Mouse (Mus musculus): ENCODE measurements around the gene Inip.
"Not testable (repeated sequence)": the region's sequence is repeated elsewhere in the genome, so short reads cannot be mapped to it uniquely, and the experiment has no call there.

The Inip gene

DNA sequence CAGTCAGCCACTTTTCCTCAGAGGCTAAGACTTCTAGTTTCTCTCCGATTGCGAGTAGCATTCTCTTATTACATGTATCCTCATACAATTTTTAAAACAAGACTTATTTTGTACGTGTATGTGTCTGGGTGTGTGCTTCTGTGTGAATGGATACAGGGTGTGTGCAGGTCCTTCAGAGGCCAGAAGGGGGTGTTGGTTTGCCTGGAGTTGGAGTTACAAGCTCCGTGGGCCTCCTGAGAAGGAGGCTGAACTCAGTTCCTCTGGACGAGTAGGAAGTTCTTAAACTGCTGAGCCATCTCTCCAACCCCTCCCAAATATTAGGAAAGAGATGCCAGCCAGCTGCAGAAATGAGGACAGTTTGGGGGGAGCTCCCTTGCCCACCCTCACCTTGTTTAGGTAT lies 7.0 kb upstream of the Inip start:
- DNase-seq (ENCODE audit: low spot score), result no peak

DNA sequence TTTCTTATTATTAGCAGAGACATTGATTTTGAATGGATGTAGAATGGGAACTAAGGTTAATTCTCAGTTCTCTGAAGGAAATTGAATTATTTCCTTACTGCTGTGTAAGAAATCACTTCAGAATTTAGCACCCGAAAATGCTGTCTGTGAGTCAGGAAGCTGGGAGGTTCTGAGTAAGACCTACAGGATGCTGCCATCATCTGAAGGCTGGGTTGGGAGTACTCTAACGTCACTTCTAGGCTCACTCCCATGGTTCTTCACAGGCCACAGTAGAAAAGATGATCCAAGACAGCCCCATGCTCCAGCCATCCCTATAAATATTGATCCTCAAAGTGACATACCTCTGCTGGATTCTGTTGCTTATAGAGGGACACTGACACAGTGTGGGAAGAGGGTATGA lies 6.1 kb upstream of the Inip start:
- no peak for DNase-seq (ENCODE audit: low spot score)

DNA sequence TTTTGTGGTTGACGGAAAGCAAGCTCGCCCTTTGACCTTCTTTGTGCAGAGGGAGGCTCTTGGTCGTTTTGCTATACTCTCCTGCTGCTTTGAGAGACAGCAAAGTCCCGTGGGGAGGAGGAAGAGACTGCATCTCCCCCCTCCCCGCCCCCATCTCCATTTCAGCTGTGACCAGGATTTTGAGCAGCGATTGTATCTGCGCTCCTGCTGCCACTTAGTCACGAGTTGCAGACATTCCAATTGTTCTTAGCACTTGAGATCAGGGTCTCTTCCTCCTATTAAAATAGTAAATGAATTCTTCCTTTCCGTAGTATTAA lies 5.4 kb upstream of the Inip start:
- no peak for DNase-seq (ENCODE audit: low spot score)

DNA sequence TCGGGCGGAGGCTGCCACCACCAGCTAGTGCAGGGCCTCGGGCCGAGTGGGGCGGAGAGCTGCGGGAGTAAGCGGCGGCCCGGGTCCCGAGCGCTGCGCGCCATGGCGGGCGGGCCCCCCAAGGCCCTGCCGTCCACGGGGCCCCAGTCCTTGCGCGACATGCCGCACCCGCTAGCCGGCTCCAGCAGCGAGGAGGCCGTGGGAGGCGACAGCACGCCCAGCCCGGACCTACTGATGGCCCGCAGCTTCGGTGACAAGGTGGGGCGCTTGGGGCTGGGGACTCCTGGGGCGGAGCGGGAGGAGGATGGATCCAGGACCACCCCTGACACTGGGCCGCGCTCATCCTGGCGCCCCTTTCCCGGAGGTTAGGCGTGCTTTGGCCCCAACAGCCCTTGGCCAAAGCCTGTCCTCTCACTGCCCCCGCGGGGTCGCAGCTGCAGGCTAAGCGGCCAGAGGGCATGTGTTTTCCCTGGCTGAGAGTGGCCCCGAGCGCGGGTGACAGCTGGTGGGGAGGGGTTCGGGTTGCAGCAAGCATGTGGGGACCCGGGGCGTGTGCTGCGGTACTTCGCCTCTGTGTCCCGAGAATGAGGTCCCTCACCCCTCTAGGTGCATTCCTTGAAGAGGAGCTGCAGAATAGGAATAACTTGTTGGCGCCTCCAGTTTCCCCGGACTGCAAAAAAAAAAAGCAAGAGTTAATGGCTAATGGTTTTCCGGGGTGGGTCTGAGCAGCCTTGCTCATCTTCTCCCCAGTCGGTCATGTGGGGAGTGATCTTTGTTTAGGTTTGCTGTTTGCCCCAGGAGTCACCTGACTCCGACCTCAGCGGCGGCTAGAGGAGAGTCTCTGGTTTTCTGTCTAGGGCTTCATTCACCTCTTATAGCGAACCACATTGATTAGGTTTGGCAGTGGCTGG lies 4.8 kb upstream of the Inip start:
- DNase-seq (ENCODE audit: low spot score), result peak; percentile 89

DNA sequence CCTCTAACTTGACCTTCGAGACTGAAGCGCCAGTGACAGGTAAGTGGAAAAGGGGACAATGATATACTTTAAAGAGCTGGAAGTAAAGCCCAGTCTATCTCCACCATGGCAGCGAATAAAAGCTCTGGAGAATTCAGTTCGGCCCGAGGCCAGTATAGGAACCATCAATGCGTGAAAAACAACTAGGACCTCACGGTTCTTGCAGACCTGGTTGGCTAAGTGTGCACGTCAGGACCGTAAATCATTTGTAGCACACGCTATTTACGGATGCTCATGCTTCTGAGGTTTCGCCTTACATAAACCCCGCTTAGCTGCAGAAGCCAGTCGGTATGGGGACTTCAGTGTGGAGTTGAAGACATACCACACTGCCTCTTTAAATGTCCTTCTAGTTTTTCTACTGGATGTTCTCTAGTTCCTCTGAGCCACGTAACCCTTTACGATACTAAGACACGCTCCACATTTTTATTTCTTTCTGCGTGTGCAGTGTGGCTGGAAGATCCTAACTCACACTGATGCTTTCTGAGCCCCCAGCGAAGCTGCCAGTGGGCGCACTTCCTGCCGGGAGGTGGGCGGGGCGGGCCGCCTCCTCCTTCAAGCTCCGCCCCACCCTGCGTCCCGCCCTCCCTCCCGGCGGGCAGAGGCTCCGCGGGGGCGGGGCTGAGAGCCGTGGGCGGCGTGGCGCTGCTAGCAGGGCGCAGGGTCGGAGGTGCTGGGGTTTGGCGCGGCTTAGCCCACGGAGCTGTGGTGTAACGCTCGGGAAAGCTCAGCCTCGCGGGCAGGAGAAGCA lies 4.0 kb upstream of the Inip start, which contains the start of gene Snx30:
TSS of gene Snx30 (plus strand) at position 660 of the 787 bp plus-strand sequence.
- peak; percentile 85 for DNase-seq (ENCODE audit: low spot score)

DNA sequence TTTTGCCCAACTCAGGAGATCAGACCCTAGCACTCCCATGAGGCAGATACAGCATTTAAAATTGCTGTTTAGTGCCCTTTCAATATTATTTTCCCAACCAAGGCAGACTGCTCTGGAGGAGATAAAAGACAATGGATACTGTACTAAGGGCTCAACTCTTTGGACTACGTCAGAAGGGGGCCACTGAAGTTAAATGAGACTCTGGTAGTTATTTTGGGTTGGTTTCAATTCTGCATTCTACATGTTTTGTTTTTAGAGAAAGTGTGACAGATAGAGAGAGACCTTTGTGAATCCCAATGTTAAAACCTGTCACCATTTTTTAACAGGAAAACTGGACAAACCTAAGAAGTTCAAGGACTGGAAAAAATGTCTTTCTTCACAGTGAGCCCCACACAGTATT lies 3.4 kb upstream of the Inip start:
- no peak for DNase-seq (ENCODE audit: low spot score)

DNA sequence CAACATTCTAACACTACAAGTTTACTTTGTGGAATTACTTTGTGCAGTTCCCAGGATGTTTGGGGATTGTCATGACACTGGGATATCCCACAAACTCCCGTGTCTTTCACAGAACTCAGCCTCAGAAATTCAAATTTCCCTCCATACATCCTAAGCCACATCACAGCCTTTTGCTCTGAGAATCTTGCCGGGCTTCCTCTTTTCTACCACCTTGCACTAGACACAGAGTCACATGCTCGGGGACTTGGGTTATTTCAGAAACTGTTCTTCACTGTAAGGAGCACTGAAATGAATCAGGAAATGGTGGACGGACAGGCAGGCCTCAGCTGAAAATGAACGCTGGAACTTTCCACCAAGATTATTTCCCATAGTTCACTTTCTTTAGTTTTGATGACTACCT lies 2.0 kb upstream of the Inip start:
- DNase-seq (ENCODE audit: low spot score), result no peak

DNA sequence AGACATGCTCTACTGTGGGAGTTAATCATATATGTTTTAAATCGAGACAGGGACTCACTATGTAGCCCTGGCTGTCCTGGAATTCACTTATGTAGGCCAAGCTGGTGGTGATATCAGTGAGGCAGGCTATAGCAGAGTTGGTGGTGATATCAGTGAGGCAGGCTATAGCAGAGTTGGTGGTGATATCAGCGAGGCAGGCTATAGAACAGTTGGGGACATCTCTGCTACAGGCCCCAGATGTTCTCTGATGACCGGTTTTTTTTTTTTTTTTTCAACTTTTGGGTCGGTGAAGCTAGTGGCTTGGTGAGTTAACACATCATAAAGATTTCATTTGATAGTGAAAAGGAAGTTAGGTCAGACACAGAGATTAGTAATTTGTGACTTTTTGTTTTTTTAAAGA lies 1.4 kb upstream of the Inip start:
- no peak for DNase-seq (ENCODE audit: low spot score)

DNA sequence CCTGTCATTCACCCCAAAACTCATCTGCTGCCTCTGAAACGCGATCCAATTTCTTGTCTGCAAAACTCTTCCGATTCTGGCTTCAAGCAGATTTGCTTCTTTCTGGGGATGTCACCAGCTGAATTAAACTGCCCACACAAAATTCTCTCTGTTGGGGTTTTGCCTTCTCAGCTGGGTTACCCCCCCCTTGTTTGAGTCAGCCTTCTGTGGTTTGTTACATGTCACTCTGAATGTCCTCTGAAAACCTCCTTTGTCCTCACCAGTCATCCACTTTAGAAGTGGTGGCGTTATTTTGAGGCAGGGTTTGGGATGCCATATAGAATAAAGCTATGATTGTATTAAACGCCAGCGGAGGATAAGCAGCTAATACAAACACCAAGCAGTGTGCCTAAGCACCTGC lies 718 bp upstream of the Inip start:
- DNase-seq (ENCODE audit: low spot score), result no peak

DNA sequence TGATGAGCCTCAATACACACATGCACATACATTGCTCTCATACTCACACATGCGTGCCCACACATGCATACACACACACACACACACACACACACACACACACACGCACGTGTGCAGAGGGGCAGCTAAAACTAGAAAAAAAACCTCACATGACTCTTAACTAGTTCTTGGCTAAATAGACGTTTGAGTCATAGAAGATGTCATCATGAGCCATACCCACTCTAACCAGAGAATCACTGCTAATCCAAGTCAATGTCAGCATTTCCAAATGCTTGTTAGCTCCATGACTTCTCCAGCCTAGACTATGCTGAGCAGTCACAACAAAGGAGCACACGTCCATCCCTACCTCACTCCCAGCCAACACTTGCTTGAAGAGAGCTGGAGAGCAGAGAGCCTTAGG lies 1.2 kb downstream of the Inip start:
- DNase-seq (ENCODE audit: low spot score), result no peak

DNA sequence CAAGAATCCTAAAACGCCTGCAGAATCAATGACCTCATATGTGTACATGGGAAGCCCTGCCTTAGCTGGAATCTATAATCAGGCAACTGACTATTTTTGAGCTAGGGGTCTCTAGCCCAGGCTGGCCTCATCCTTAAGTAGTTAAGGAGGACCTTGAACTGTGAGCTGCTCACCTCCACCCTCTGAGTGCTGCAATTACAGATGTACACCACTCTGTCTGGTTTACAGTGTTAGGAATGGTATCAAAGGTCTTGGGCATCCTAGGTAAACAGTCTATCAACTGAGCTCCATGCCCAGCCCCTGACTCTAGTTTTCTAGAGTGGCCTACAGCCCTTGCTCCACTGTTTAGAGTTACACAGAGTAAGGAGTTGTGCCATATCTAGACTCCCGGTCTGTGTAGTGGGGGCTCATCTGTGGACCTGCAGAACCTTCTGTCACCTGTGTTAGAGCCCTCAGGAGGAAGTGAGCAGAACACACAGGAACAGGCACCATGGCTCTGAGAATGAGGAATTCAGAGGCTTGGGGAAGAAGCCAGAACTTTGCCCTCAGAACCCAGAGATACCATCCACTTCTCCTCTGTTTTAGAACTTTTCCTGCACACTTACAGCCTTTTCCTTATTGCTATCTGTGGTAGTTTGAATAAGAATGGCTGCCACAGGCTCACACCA lies 5.5 kb downstream of the Inip start:
- DNase-seq (ENCODE audit: low spot score), result no peak

DNA sequence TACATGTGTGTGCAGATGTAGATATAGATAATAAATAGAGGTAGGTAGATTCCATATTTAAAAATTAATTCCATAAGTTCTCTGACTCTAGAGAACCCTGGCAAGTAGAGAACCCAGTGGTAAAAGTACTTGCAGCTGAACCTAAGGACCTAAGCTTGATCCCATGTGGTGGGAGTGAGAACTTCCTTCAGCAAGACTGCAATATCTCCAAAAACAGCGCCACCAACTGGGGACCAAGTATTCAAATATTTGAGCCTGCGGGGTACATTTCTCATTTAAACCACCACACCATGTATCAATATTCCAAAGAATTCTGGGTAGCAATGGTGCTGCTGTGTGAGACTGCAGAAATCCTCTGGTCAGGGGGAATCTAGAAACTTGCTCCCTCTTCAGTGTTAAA lies 7.3 kb downstream of the Inip start:
- DNase-seq (ENCODE audit: low spot score), result no peak

DNA sequence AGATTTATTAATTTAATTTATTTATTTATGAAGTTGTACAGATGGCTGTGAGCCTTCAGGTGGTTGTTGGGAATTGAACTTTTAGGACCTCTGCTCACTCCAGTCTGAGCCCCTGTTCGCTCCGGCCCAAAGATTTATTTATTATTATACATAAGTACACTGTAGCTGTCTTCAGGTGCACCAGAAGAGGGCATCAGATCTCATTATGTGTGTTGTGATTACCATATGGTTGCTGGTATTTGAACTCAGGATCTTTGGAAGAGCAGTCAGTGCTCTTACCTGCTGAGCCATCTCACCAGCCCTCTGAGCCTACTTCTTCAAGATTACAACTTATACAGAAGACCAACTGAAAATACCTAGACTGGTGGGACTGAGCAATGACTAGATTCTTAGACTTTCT lies 7.8 kb downstream of the Inip start:
- DNase-seq (ENCODE audit: low spot score), result not testable (repeated sequence)

DNA sequence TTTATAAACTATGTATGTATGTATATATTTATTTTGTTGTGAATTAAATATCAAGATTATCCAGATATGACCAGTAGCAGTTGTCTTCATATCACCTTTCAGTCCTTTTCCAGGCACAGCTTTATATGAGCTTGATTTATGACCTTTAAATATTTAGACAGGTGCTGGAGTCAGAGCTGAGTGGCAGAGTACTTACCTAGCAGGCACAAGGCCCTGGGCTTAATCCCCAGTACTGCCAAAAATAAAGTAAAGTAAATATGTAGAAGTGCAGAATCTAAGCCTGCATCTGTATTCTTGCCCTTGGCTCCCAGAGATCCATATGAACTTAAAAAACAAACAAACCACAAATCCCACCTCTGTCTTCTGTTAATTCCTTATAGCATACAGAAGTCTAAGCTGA lies 12.4 kb downstream of the Inip start:
- DNase-seq (ENCODE audit: low spot score), result no peak

DNA sequence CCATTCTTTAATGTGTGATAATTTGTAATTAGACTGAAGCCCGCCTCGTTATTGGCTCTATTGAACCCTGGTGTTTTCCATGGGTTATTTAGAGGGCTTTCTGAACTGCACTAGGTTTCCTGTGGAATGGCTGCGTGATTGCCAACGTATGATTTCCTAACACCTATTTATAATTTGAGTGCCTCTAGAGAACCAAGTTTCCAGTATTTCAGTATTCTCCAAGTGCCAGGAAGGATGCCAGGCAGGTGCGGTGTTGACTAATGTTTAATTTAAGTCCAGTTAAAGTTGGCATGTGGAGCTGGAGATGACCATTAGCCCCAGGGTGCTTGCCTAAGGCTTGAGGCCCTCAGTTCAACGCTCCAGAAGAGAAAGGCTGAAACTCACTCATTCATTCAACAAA lies 14.3 kb downstream of the Inip start:
- DNase-seq (ENCODE audit: low spot score), result no peak

DNA sequence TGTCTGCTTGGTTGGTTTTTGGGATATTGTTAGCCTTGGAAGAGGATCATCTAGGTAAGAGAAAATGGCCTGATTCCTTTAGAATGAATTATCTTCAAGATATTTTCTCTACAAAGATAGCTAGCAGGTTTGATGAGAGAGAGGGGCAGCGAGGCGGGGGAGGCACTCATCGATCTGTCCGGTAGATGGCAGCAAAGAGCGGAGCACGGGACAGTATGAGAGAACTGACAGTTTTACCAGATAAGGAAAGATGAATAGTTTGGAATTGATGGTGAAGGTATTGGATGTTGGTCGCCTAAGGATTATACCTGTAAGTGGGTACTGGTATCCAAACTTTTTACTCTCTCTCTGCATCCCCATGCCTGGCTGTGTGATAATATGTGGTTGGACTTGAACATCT lies 14.7 kb downstream of the Inip start:
- peak; percentile 54 for DNase-seq (ENCODE audit: low spot score)

DNA sequence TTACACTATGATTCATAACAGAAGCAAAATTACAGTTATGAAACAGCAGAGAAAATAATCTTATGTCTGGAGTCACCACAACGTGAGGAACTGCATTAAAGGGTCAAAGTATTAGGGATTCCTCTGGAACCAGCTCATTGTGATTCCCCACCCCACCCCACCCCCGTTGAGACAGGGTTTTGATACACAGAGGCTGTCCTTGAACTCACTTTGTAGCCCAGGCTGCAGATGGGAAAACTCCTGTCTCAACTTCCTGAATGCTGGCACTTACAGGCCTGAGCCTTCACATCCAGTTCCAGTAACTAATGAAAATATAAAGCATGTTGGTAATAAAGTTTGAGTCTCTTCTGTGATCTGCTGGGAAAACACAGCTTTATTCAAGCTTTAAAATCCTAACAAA lies 16.0 kb downstream of the Inip start:
- DNase-seq (ENCODE audit: low spot score), result no peak

DNA sequence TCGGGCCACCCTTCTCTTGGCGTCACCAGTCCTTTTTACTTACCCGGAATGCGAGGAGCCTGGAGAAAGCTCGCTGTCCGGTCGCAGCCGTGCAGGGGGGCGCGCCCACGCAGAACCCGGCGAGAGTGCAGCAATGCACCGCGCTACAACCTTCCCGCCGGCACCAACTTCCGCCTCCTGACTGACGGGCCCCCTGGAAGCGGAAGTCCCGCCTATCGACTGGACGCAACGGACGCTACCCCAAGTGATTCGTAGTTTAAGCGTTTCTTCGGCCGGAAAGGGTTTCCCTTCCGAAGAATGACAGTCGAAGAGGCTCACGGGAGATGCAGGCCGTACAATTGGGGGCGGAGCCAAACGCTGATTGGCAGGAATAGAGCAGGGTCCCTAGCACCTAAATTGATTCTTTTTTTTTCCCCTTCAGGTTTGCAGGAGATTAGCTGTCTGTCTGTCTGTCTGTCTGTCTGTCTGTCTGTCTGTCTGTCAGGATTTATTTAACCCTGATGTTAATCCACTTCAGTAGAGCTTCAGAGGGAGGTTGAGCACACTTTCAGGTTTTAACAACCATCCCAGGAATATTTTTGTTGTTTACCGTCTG lies 17.6 kb downstream of the Inip start:
- peak; percentile 97 for DNase-seq (ENCODE audit: low spot score)

DNA sequence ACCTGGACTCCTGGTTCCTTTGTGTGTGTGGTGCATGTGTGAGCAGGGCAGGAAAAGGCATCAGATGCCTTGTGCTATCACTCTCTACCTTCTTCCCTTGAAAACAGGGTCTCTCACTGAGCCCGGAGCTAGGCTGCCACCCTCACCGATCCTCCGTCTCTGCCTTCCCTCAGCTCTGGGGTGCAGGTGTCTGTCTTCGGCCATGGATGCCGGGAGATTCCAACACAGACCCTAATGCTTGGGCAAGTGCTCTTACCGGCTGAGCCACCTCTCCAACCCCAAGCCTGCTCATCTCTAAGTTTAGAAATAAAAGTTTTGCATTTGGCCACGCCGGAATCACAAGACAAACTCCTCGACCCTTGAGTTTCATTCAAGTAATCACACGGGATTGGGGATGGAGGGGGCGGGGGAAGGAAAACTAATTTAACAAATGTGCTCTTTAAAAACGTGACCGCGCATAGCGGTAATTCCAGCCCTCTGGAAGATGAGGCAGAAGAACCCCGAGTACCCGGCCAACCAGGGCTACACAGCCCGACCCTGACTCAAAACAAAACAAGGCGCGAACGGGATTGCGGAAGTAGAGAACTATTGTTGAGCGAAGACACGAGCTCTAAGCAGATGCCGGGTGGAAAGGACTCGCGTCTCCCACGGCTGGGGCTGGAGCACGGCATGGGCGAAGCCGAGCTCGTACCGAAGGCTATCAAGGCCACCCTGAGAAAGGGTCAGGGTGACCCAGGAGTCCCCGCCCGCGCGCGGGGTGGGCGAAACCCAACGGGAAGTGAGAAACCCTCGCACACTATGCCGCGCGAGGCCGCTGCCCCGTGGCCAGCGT lies 18.3 kb downstream of the Inip start:
- peak; percentile 55 for DNase-seq (ENCODE audit: low spot score)

DNA sequence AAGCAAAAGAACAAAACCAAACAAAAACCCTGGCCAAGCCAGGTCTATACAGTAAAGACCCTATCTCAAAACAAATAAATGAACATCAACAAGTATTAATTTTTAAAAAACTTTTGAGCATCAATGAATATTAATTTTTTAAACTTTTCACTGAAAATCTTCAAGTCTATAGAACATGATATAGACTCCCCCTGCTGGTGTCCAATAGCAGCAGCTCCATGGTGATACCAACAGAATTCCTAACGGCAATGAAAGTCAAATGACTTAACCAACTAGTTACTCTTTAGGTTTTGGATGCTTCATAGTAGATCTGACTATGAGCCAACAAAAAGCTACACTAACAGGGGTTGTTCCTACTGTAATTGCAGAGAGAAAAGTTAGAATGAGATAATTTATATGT lies 20.8 kb downstream of the Inip start:
- DNase-seq (ENCODE audit: low spot score), result no peak

DNA sequence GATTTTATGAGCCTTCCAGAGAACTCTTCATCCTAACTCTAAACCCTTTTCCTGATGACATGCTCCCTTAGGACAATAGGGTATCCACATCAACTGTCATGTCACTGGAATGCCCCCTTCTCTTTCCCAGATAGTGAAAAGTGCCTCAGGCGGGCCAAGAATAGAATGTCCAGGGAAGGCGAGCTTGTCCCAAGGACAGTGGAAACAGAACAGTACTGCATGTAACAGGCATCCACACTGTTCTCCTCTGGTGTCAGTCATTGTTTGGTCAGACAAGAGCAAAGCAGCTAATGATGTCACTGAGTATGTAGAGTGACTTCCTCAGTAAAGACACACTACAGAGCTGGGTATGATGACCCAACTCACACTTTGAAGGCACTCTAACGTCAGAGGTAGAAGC lies 23.6 kb downstream of the Inip start:
- DNase-seq (ENCODE audit: low spot score), result no peak

Measured in yolk sac, embryonic 10.5 days (tissue).